Mouse (Mus musculus) liver, adult 2 months (tissue): ENCODE results near the gene Pcdh8. TPM values are rescaled to one million over a fixed set of nuclear protein-coding genes. Genes with fewer than 3 reads are reported as not detected.

Source experiments
- DNase-seq: peaks from one replicate; pipeline ENCODE4 v3.0.0-alpha.2; 2011; ENCODE audit warnings: low read depth, low spot score; ENCODE audit errors: extremely low read depth
- H3K27ac ChIP-seq: fragments of 200-500 bp; replicated peaks from 2 replicates; pipeline ENCODE4 v1.5.1; 2012; ENCODE audit warnings: low read depth, mild to moderate bottlenecking, control low read depth, inconsistent platforms, low read length; ENCODE audit not compliant: insufficient read depth
- H3K27me3 ChIP-seq: fragments of 200-500 bp; 2 replicates; pipeline ENCODE4 v1.6.1; 2012; ENCODE audit warnings: mild to moderate bottlenecking, moderate library complexity, low read length, inconsistent platforms; ENCODE audit not compliant: control insufficient read depth, insufficient read depth
- H3K36me3 ChIP-seq: fragments of 200-500 bp; 2 replicates; pipeline ENCODE4 v1.6.1; 2012; ENCODE audit warnings: low read length, inconsistent platforms; ENCODE audit not compliant: control insufficient read depth, insufficient read depth
- H3K4me1 ChIP-seq: fragments of 200-500 bp; 2 replicates; pipeline ENCODE4 v1.6.1; 2011; ENCODE audit warnings: low read length; ENCODE audit not compliant: control insufficient read depth, insufficient read depth
- H3K4me3 ChIP-seq: fragments of 200-500 bp; 2 replicates; pipeline ENCODE4 v1.5.1; 2011; ENCODE audit warnings: low read depth, mild to moderate bottlenecking, control low read depth, low read length, moderate library complexity; ENCODE audit not compliant: insufficient read depth
- H3K79me2 ChIP-seq: fragments of 200-500 bp; 2 replicates; pipeline ENCODE4 v1.6.1; 2012; ENCODE audit warnings: inconsistent platforms, mild to moderate bottlenecking, low read length, moderate library complexity; ENCODE audit not compliant: control insufficient read depth, insufficient read depth
- H3K9ac ChIP-seq: fragments of 200-500 bp; 2 replicates; pipeline ENCODE4 v1.6.1; 2012; ENCODE audit warnings: low read depth, mild to moderate bottlenecking, control low read depth, inconsistent platforms, low read length
- CTCF ChIP-seq: fragments of 200-500 bp; IDR thresholded peaks from 2 replicates; pipeline ENCODE4 v1.5.1; 2011; ENCODE audit warnings: low read depth, low read length, control low read depth
- POLR2A ChIP-seq: fragments of 200-500 bp; IDR thresholded peaks from 2 replicates; pipeline ENCODE4 v1.6.1; 2011; ENCODE audit warnings: low read length, control low read depth; ENCODE audit not compliant: insufficient read depth; ENCODE audit errors: extremely low read depth
- WGBS: fragments of 180-500 bp; shearing (Covaris S2); methylation state at CpG from one replicate; pipeline ENCODE4 v1.1.7; 2018; 5-methylcytosine and 5-hydroxymethylcytosine counted together
- polyA plus RNA-seq: library from polyadenylated mRNA; depleted of rRNA; stranded (reverse); fragments of >200 nt; gene quantifications from 2 replicates; pipeline ENCODE4 v1.2.3, GENCODE M21; 2012
- total RNA-seq: library from RNA; depleted of rRNA; stranded (reverse); fragments of >200 nt; gene quantifications from 2 replicates; pipeline ENCODE4 v1.2.3, GENCODE M21; 2014

Gene Pcdh8
- total and polyA plus RNA-seq, 2 experiments = not detected

- Histone ChIP-seq H3K27ac (no peak overlapping the region), H3K4me1 (no peaks in the 10 kb centered on the region), H3K4me3 (no peak overlapping the region), H3K36me3 (no peaks in the 10 kb centered on the region), H3K27me3 (no peaks in the 10 kb centered on the region; the same call in 1 of the 2 replicates), H3K79me2 (no peaks in the 10 kb centered on the region), H3K9ac (no peak overlapping the region)
- no peak for TF ChIP-seq CTCF
- TF ChIP-seq POLR2A = no peak
- 64% methylated on average over 9 of the region's 9 CpGs for WGBS
- no peak for DNase-seq
These were observed 32.7 kb downstream of the Pcdh8 start for GRCm38 (mm10) chr14:79738441-79738840.

GRCm38 (mm10) chr14:79737642-79738379 is 33.3 kb downstream of the Pcdh8 start:
- DNase-seq = no peak
- TF ChIP-seq CTCF (peak; percentile 23; the same call in 1 of the 2 replicates), POLR2A (no peak)

DNA sequence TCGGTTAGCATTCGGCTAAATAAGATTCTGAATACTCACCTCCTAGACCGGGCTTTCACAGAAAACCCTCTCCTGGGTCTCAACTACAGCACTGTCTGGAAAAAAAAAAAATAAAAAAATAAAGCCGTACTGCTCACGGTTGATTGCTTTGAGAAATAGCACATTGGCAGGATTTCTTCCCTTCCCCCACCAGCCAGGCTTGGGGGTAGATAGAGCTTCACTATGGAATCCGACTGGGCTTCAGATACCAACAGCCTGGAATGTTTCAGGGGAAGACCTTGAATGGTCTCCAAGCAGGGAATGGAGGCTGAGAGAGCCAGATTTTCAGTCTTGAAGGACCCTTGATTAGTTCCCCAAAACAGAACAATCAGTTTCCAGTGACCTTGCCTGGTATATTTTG is 34.3 kb downstream of the Pcdh8 start:
- 67% methylated on average over 6 of the region's 6 CpGs for WGBS
- Histone ChIP-seq H3K27ac (no peak overlapping the region), H3K9ac (no peak overlapping the region), H3K27me3 (no peaks in the 10 kb centered on the region; the same call in 1 of the 2 replicates), H3K4me3 (no peak overlapping the region), H3K4me1 (no peaks in the 10 kb centered on the region), H3K36me3 (no peaks in the 10 kb centered on the region), H3K79me2 (no peaks in the 10 kb centered on the region)
- TF ChIP-seq CTCF (no peak), POLR2A (no peak)
- DNase-seq = no peak

More at GRCm38 (mm10) chr14:79737642-79738379, 33.3 kb downstream of the Pcdh8 start:
- H3K79me2 ChIP-seq = no peaks in the 10 kb centered on the region
- H3K4me1 ChIP-seq = no peaks in the 10 kb centered on the region
- WGBS = 63% methylated on average over 9 of the region's 9 CpGs
- no peak overlapping the region for H3K4me3 ChIP-seq
- H3K36me3 ChIP-seq = no peaks in the 10 kb centered on the region
- no peaks in the 10 kb centered on the region; the same call in 1 of the 2 replicates for H3K27me3 ChIP-seq
- no peak overlapping the region for H3K9ac ChIP-seq
- no peak overlapping the region for H3K27ac ChIP-seq

DNA sequence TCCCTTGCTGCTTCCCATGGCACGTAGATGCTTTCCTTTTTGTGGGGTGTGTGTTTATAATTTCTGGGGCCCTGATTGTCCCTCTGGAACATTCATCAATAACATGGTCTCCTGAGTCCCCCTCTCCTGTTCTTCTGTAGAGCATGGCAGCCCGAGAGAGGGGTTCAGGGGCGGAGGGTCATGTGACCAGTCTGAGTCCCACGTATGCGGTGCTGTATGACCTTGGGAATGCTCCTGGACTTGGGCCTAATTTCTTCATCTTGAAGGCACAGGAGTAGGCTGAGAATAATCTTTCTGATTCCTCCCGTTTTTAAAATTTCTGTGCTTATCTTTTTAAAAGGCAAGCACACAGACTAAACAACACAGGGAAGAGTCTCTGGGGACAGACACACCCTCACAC is 37.6 kb downstream of the Pcdh8 start:
- no peak overlapping the region for H3K4me3 ChIP-seq
- no peaks in the 10 kb centered on the region for H3K4me1 ChIP-seq
- 64% methylated on average over 6 of the region's 6 CpGs for WGBS
- H3K27me3 ChIP-seq = no peaks in the 10 kb centered on the region; the same call in 1 of the 2 replicates
- H3K79me2 ChIP-seq = no peaks in the 10 kb centered on the region
- DNase-seq = no peak
- H3K36me3 ChIP-seq = no peaks in the 10 kb centered on the region
- TF ChIP-seq CTCF = no peak
- no peak for TF ChIP-seq POLR2A
- H3K27ac ChIP-seq = no peak overlapping the region
- no peak overlapping the region for H3K9ac ChIP-seq

GRCm38 (mm10) chr14:79728811-79729210 is 42.3 kb downstream of the Pcdh8 start:
- H3K4me3 ChIP-seq = no peak overlapping the region
- 0 out of 2 replicates have a peak, but pooled peaks cover 2% of the 10 kb centered on the region for H3K27me3 ChIP-seq
- H3K4me1 ChIP-seq = no peaks in the 10 kb centered on the region
- H3K27ac ChIP-seq = no peak overlapping the region
- no peaks in the 10 kb centered on the region for H3K36me3 ChIP-seq
- no peaks in the 10 kb centered on the region for H3K79me2 ChIP-seq
- H3K9ac ChIP-seq = no peak overlapping the region
- DNase-seq = no peak
- 56% methylated on average over 6 of the region's 6 CpGs for WGBS
- TF ChIP-seq POLR2A (no peak), CTCF (no peak)
